Mouse (Mus musculus): ENCODE measurements around the gene Tmem256. TPM values are rescaled to one million over a fixed set of nuclear protein-coding genes. Genes with fewer than 3 reads are reported as not detected.

The Tmem256 gene
- polyA plus RNA-seq, 1 experiment from 2014 or later: 416 TPM

GRCm38 (mm10) chr11:69801379-69801977 lies 36.8 kb upstream of the Tmem256 start, which contains the start of gene Fgf11:
Fgf11 (minus strand) TSS chr11:69801857.
- 0 out of 2 replicates have a peak, but pooled peaks have one; percentile 1 for ATAC-seq (ENCODE audit: low read depth)
- H3K4me1 ChIP-seq (replicated peaks): peaks cover 72% of the 10 kb centered on the region
- H3K9me3 ChIP-seq: no peaks in the 10 kb centered on the region
- peak within 1 kb of the TSS; percentile 60 for H3K4me3 ChIP-seq
- peak within 1 kb of the TSS; percentile 96 for H3K4me2 ChIP-seq
- peak within 1 kb of the TSS; percentile 82 for H3K9ac ChIP-seq
- H3K27ac ChIP-seq (replicated peaks): peak within 1 kb of the TSS; percentile 94
- 0 out of 2 replicates have a peak, but pooled peaks cover 4% of the 10 kb centered on the region for H3K36me3 ChIP-seq
- peaks cover 47% of the 10 kb centered on the region for H3K27me3 ChIP-seq
- WGBS: 2% methylated on average over 33 of the region's 33 CpGs

- Histone ChIP-seq H3K4me2 (peak overlapping the region; percentile 96), H3K36me3 (0 out of 2 replicates have a peak, but pooled peaks cover under 1% of the 10 kb centered on the region), H3K4me1 (replicated peaks) (peaks cover 72% of the 10 kb centered on the region), H3K4me3 (peak overlapping the region; percentile 60), H3K27ac (replicated peaks) (peak overlapping the region; percentile 82), H3K27me3 (peaks cover 47% of the 10 kb centered on the region), H3K9me3 (no peaks in the 10 kb centered on the region), H3K9ac (peak overlapping the region; percentile 82)
- ATAC-seq (ENCODE audit: low read depth): peak; percentile 12; the same call in 1 of the 2 replicates
- WGBS: under 1% methylated on average over 33 of the region's 33 CpGs
These were observed 35.6 kb upstream of the Tmem256 start for GRCm38 (mm10) chr11:69802648-69803105.

GRCm38 (mm10) chr11:69803328-69803727 lies 35.0 kb upstream of the Tmem256 start:
- H3K4me3 ChIP-seq: peak overlapping the region; percentile 60
- H3K9me3 ChIP-seq: no peaks in the 10 kb centered on the region
- WGBS: under 1% methylated on average over 12 of the region's 12 CpGs
- no peak for ATAC-seq (ENCODE audit: low read depth)
- H3K36me3 ChIP-seq: no peaks in the 10 kb centered on the region
- peaks cover 42% of the 10 kb centered on the region for H3K27me3 ChIP-seq
- H3K27ac ChIP-seq (replicated peaks): peak overlapping the region; percentile 82
- peak overlapping the region; percentile 82 for H3K9ac ChIP-seq
- peak overlapping the region; percentile 96 for H3K4me2 ChIP-seq
- H3K4me1 ChIP-seq (replicated peaks): peaks cover 69% of the 10 kb centered on the region

DNA sequence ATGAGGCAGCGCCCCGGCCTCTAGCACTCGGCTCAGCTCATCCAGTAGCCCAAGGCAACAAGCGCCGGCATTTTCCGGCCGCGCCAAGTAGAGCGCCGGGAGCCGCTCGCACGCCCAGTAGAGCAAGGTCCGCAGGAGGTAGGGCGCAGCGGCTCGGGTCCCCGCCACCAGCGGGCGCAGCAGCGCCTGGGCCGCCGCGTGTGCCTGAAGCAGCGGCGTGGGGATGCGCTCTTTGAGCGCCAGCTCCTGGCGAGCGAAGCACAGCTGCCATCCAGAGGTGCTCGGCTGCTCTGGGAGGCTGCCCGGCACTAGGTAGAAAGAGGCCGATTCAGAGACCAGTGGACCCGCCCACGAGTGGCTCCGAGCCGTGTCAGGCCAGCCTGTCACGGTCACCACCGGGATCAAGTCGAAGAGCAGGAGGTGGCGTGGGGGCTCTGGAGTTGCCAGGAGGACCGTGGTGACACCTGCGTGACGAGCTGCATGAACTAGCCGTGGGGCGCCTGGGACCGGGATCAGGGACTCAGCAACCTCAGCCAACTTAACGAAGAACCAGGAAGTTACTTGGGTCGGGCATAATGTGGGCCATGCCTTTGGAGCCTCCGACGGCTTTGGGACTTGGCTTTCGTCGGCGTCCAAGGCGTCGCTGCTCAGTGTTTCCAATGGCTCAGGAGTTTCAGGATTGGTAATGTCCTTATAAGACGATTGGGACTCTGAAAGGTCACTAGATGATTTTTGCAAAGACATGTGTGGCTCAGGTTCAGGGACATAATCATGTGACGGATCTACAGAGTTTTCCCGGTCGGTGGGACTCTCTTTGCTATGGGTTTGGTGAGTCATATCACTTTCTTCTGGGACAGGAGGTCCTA lies 34.3 kb upstream of the Tmem256 start:
- under 1% methylated on average over 60 of the region's 60 CpGs for WGBS
- Histone ChIP-seq H3K4me2 (peak overlapping the region; percentile 96), H3K9me3 (no peaks in the 10 kb centered on the region), H3K27me3 (peaks cover 42% of the 10 kb centered on the region), H3K9ac (peak overlapping the region; percentile 82), H3K27ac (replicated peaks) (peak overlapping the region; percentile 82), H3K36me3 (no peaks in the 10 kb centered on the region), H3K4me3 (peak overlapping the region; percentile 60), H3K4me1 (replicated peaks) (peaks cover 63% of the 10 kb centered on the region)
- peak; percentile 20 for ATAC-seq (ENCODE audit: low read depth)

DNA sequence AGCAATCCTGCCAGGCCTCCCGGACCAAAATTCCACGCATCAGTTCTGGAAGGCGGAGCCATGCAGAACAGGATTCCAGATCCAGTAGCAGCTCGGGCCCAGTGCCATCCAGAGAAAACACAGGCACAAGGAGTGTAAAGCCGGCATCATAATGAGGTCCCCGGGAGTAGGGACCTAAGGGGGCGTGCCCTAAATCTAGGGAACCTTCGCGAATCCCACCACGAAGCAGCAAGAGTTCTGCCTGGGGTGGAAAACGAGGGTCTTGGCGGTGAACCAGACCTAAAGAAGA lies 33.7 kb upstream of the Tmem256 start:
- ATAC-seq (ENCODE audit: low read depth): no peak
- Histone ChIP-seq H3K9ac (peak overlapping the region; percentile 6; the same call in 1 of the 2 replicates), H3K27ac (replicated peaks) (no peak overlapping the region), H3K4me1 (replicated peaks) (peaks cover 57% of the 10 kb centered on the region), H3K36me3 (no peaks in the 10 kb centered on the region), H3K9me3 (no peaks in the 10 kb centered on the region), H3K4me3 (peak overlapping the region; percentile 60), H3K27me3 (peaks cover 42% of the 10 kb centered on the region), H3K4me2 (peak overlapping the region; percentile 96)
- 5% methylated on average over 12 of the region's 12 CpGs for WGBS

- Histone ChIP-seq H3K27ac (replicated peaks) (no peak within 1 kb of the TSS), H3K9me3 (no peaks in the 10 kb centered on the region), H3K9ac (peak within 1 kb of the TSS; percentile 6; the same call in 1 of the 2 replicates), H3K4me1 (replicated peaks) (peaks cover 51% of the 10 kb centered on the region), H3K4me2 (peak within 1 kb of the TSS; percentile 96), H3K4me3 (peak within 1 kb of the TSS; percentile 60), H3K27me3 (peaks cover 42% of the 10 kb centered on the region), H3K36me3 (no peaks in the 10 kb centered on the region)
- no peak for ATAC-seq (ENCODE audit: low read depth)
- WGBS: 5% methylated on average over 29 of the region's 29 CpGs
These were observed 33.1 kb upstream of the Tmem256 start, which contains the start of gene Tmem102 for GRCm38 (mm10) chr11:69804972-69805909. Tmem102 (minus strand) TSS chr11:69805624.

DNA sequence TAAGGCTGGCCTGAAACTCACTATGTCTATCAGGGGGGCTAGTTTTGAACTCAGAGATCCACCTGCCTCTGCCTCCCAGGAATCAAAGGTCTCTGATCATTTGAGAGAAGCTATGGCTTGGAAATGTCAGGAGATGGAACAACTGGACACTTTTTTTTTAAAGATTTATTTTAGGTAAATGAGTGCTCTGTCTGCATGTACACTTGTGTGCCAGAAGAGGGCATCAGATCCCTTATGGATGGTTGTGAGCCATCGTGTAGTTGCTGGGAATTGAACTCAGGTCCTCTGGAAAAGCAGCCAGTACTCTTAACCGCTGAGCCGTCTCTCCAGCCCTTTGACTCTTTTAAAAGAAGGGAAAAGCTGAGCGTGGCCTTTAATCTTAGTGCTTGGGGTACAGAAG lies 31.9 kb upstream of the Tmem256 start:
- Histone ChIP-seq H3K4me1 (replicated peaks) (peaks cover 41% of the 10 kb centered on the region), H3K36me3 (no peaks in the 10 kb centered on the region), H3K27ac (replicated peaks) (no peak overlapping the region), H3K4me2 (no peak overlapping the region), H3K27me3 (peaks cover 42% of the 10 kb centered on the region), H3K4me3 (no peak overlapping the region), H3K9me3 (no peaks in the 10 kb centered on the region), H3K9ac (no peak overlapping the region)
- whole genome bisulfite sequencing: 87% methylated on average over 4 of the region's 4 CpGs
- ATAC-seq (ENCODE audit: low read depth): no peak

- no peak overlapping the region for H3K9ac ChIP-seq
- H3K27ac ChIP-seq (replicated peaks): no peak overlapping the region
- ATAC-seq (ENCODE audit: low read depth): no peak
- no peaks in the 10 kb centered on the region for H3K9me3 ChIP-seq
- no peak overlapping the region for H3K4me3 ChIP-seq
- no peak overlapping the region for H3K4me2 ChIP-seq
- H3K4me1 ChIP-seq (replicated peaks): peaks cover 29% of the 10 kb centered on the region
- no peaks in the 10 kb centered on the region for H3K36me3 ChIP-seq
- H3K27me3 ChIP-seq: peaks cover 38% of the 10 kb centered on the region
- 76% methylated on average over 2 of the region's 2 CpGs for WGBS
These were observed 30.7 kb upstream of the Tmem256 start for GRCm38 (mm10) chr11:69807641-69808040.

GRCm38 (mm10) chr11:69810280-69810679 lies 28.0 kb upstream of the Tmem256 start:
- Histone ChIP-seq H3K4me3 (no peak overlapping the region), H3K9me3 (no peaks in the 10 kb centered on the region), H3K4me2 (no peak overlapping the region), H3K36me3 (no peaks in the 10 kb centered on the region), H3K27ac (replicated peaks) (no peak overlapping the region), H3K4me1 (replicated peaks) (peaks cover 3% of the 10 kb centered on the region; the same call in 1 of the 2 replicates), H3K9ac (no peak overlapping the region), H3K27me3 (peaks cover 24% of the 10 kb centered on the region)
- ATAC-seq (ENCODE audit: low read depth): no peak

DNA sequence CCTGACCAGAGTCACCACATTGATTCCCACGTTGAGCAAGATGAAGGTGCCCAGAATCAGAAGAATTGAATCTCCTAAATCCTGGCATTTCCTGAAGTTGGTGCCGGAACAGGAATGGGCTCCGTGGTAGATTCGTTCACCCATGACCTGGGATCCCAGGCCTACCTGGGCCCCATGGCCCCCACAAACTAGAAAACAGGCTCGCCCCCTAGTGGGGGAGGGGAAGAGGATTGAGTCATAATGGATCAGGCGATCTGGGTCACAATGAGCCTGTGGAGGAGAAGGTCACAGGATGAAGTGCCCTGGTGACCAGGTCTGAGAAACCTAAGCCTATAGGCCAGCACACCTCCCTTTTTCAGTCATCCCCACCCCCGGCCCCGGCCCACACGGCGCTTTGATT lies 23.2 kb upstream of the Tmem256 start, which contains the start of gene Gm39566:
Gene Gm39566, minus strand, starts transcription at position 144 of the 400 bp plus-strand sequence.
- H3K9me3 ChIP-seq: peaks cover 6% of the 10 kb centered on the region; the same call in 1 of the 2 replicates
- H3K27me3 ChIP-seq: no peaks in the 10 kb centered on the region
- ATAC-seq (ENCODE audit: low read depth): no peak
- WGBS: 65% methylated on average over 10 of the region's 10 CpGs
- no peak within 1 kb of the TSS for H3K4me2 ChIP-seq
- no peak within 1 kb of the TSS for H3K9ac ChIP-seq
- no peak within 1 kb of the TSS for H3K27ac ChIP-seq (replicated peaks)
- no peak within 1 kb of the TSS for H3K4me3 ChIP-seq
- H3K36me3 ChIP-seq: no peaks in the 10 kb centered on the region
- H3K4me1 ChIP-seq (replicated peaks): no peaks in the 10 kb centered on the region

GRCm38 (mm10) chr11:69816520-69816919 lies 21.8 kb upstream of the Tmem256 start:
- H3K4me2 ChIP-seq: no peak overlapping the region
- WGBS: 91% methylated on average over 12 of the region's 12 CpGs
- no peak overlapping the region for H3K4me3 ChIP-seq
- no peaks in the 10 kb centered on the region for H3K36me3 ChIP-seq
- H3K27ac ChIP-seq (replicated peaks): no peak overlapping the region
- H3K27me3 ChIP-seq: no peaks in the 10 kb centered on the region
- no peak overlapping the region for H3K9ac ChIP-seq
- H3K4me1 ChIP-seq (replicated peaks): no peaks in the 10 kb centered on the region
- no peak for ATAC-seq (ENCODE audit: low read depth)
- H3K9me3 ChIP-seq: peaks cover 6% of the 10 kb centered on the region; the same call in 1 of the 2 replicates

Measured in neural tube, embryonic 13.5 days (tissue).